Mouse (Mus musculus): ENCODE measurements at regions not wholly inside any gene's neighbourhood (a gene's known extent, or its start where the extent isn't known, plus 50 kb on each side); places are given as distances from the start of the nearest gene placed in this dataset.
"Not testable (repeated sequence)": the region's sequence is repeated elsewhere in the genome, so short reads cannot be mapped to it uniquely, and the experiment has no call there.

DNA sequence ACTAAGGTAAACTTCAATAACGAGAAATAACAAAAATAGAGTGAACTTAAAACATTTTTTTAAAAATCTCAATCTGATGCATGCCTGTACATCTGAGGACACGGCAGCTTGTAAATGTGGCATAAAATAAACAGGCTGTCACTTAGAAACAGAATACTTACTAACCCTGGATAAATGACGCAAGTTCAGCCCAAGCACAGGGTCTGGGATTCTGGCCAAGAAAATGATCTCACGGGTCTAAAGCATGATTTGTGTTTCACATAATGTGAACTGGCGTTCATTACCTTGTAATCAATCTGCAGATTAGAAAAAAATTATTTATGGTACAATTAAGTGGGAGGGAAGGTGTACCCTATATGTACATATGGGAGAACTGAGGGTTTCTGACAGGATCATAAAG lies 512.1 kb upstream of the Vrk2 start:
- WGBS = 56% methylated on average over 5 of the region's 5 CpGs
- Histone ChIP-seq H3K27ac (no peak overlapping the region), H3K9ac (no peak overlapping the region), H3K4me2 (no peak overlapping the region), H3K4me3 (no peak overlapping the region), H3K9me3 (replicated peaks) (no peaks in the 10 kb centered on the region), H3K27me3 (no peaks in the 10 kb centered on the region), H3K36me3 (ENCODE audit: poor library complexity, severe bottlenecking) (no peaks in the 10 kb centered on the region), H3K4me1 (no peaks in the 10 kb centered on the region)
- no peak for ATAC-seq

DNA sequence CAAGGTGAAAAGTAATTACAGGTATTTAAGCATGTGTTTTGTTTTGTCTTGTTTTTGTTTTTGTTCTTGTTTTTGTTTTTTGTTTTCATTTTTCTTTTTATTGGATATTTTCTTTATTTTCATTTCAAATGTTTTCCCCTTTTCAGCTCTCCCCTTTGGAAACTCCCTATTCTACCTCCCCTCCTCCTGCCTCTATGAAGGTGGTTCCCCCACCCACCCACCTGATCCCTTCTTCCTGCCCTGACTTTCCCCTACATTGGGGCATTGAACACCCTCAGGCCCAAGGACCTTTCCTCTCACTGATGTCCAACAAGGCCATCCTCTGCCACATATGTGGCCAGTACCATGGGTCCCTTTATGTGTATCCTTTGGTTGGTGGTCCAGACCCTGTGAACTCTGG lies 509.1 kb upstream of the Vrk2 start:
- Histone ChIP-seq H3K9ac (no peak overlapping the region), H3K4me2 (no peak overlapping the region), H3K36me3 (ENCODE audit: poor library complexity, severe bottlenecking) (no peaks in the 10 kb centered on the region), H3K27ac (no peak overlapping the region), H3K4me1 (no peaks in the 10 kb centered on the region), H3K4me3 (no peak overlapping the region), H3K9me3 (replicated peaks) (no peaks in the 10 kb centered on the region), H3K27me3 (no peaks in the 10 kb centered on the region)
- no peak for ATAC-seq

DNA sequence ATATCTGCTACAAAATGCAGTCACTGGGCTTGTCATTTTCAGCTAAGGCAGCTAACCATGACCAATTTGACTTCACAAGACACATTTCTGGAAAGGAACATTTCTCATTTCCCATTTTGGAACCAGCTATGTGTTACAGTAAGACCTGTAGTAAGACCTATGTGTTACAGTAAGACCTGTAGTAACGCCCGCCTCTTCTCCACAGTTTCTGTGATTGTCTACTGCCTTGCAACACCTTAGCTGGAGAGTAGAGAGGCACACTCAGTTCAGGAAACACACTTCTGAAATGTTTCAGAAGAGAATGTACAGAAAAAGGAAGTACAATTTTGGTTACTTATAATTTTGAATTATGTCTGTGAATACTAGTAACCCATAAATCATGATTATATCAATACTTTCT lies 508.2 kb upstream of the Vrk2 start:
- WGBS = 97% methylated on average over 2 of the region's 2 CpGs
- Histone ChIP-seq H3K4me2 (no peak overlapping the region), H3K27ac (no peak overlapping the region), H3K4me1 (no peaks in the 10 kb centered on the region), H3K9me3 (replicated peaks) (no peaks in the 10 kb centered on the region), H3K4me3 (no peak overlapping the region), H3K27me3 (no peaks in the 10 kb centered on the region), H3K36me3 (ENCODE audit: poor library complexity, severe bottlenecking) (no peaks in the 10 kb centered on the region), H3K9ac (no peak overlapping the region)
- no peak for ATAC-seq

DNA sequence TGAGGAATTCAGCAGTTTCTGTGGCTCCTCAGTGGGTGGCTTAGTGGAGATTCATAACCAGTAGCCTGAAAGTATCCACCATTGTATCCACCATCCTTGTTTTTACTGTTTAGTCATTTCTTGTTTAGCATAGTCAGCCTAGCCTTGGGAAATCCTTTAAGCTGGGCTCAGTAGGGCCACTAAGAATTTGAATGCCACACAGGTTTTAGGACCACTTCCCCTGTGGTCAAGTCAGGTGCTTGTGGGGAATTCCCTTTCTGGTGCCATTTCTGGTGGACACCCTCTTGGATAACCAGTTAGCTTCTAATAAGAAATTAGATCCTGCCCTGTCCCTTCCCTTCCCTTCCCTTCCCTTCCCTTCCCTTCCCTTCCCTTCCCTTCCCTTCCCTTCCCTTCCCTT lies 502.8 kb upstream of the Vrk2 start:
- Histone ChIP-seq H3K4me3 (no peak overlapping the region), H3K27me3 (no peaks in the 10 kb centered on the region), H3K4me1 (no peaks in the 10 kb centered on the region), H3K9ac (no peak overlapping the region), H3K4me2 (no peak overlapping the region), H3K9me3 (replicated peaks) (no peaks in the 10 kb centered on the region), H3K27ac (no peak overlapping the region), H3K36me3 (ENCODE audit: poor library complexity, severe bottlenecking) (no peaks in the 10 kb centered on the region)
- no peak for ATAC-seq

DNA sequence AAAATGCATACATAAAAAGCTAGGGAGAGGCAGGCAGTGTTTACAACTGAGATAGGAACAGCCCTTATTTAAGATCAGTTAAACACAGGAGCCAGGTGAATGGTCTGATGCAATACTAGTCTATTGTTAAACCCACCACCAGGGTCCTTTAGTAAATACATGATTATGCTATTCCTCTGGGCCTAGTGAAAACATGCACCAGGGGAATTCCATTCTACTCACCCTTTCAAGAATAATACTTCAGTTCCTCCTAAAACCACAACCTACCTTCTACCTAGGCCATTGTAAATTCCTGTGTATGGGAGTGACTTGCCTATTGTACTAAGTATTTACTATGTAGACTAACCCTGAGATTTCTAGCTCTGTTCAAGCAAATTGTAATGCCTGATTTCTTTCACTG lies 501.7 kb upstream of the Vrk2 start:
- H3K27ac ChIP-seq; H3K4me1 ChIP-seq; H3K9me3 ChIP-seq (replicated peaks); H3K27me3 ChIP-seq; H3K36me3 ChIP-seq (ENCODE audit: poor library complexity, severe bottlenecking); H3K4me2 ChIP-seq; H3K9ac ChIP-seq; ATAC-seq; H3K4me3 ChIP-seq: not testable (repeated sequence)

DNA sequence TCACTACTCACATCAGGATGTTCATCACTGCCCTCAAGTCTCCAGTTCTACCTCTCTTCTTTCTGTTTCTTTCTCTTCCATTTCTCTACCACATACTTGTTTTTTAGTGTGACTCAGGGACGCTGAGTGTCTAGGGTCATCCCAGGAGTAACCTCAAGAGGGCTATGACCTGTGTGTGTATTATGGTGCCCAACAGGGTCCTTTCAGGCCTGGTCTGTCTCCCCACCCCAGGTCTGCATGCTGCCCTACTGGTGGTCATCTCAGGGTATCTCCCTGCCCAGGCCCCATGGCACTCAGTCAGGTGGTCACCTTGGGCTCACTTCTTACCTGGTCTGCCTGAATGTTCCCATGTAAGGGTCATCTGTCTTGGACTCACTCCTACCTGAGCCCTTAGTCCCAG lies 492.7 kb upstream of the Vrk2 start:
- Histone ChIP-seq H3K9me3 (replicated peaks) (no peaks in the 10 kb centered on the region), H3K9ac (no peak overlapping the region), H3K27me3 (no peaks in the 10 kb centered on the region), H3K4me3 (no peak overlapping the region), H3K4me1 (no peaks in the 10 kb centered on the region), H3K36me3 (ENCODE audit: poor library complexity, severe bottlenecking) (no peaks in the 10 kb centered on the region), H3K27ac (no peak overlapping the region), H3K4me2 (no peak overlapping the region)
- ATAC-seq = no peak
- WGBS = 82% methylated on average over 1 of the region's 1 CpGs

DNA sequence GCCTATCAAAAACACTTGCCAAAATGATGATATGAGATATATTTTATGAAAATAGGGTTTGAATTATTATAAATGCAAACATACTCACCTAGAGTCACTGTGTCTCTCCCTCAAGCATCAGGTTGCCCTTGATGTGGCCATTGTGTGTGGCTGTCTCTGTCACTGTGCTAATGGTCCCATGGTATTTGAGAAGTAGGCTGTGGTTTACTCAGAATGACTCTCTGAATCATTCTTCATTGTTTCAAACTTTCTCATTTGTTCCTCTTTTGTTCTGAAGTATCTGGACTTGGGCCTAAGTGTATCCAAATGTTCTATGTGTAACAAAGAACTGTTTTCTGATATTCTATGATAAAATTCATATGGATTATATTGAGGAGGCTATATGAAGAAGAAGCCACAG lies 487.4 kb upstream of the Vrk2 start:
- Histone ChIP-seq H3K27ac (no peak overlapping the region), H3K9me3 (replicated peaks) (no peaks in the 10 kb centered on the region), H3K27me3 (no peaks in the 10 kb centered on the region), H3K4me1 (no peaks in the 10 kb centered on the region), H3K36me3 (ENCODE audit: poor library complexity, severe bottlenecking) (no peaks in the 10 kb centered on the region), H3K4me3 (no peak overlapping the region), H3K4me2 (no peak overlapping the region), H3K9ac (no peak overlapping the region)
- ATAC-seq = no peak

DNA sequence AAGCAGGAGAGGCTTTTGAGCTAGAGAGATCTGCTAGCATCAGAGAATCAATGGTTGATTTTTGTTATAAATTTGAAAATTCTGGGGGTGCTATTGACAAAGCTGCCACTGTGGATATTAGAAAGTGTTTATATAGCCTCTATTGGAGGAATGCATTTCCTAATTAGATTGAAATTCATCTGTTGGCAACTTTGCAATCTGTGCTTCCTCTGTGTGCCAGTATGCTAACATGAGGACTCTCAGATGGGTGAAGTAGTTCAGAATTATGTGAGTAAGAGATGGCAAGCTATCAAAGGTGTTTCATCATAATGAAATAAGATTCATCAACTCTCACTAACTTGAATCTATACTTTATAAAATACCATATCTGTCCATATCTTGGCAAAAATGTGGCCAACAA lies 476.6 kb upstream of the Vrk2 start:
- Histone ChIP-seq H3K4me3 (no peak overlapping the region), H3K27ac (no peak overlapping the region), H3K9ac (no peak overlapping the region), H3K36me3 (ENCODE audit: poor library complexity, severe bottlenecking) (no peaks in the 10 kb centered on the region), H3K27me3 (no peaks in the 10 kb centered on the region), H3K4me1 (no peaks in the 10 kb centered on the region), H3K9me3 (replicated peaks) (no peaks in the 10 kb centered on the region), H3K4me2 (no peak overlapping the region)
- no peak for ATAC-seq

DNA sequence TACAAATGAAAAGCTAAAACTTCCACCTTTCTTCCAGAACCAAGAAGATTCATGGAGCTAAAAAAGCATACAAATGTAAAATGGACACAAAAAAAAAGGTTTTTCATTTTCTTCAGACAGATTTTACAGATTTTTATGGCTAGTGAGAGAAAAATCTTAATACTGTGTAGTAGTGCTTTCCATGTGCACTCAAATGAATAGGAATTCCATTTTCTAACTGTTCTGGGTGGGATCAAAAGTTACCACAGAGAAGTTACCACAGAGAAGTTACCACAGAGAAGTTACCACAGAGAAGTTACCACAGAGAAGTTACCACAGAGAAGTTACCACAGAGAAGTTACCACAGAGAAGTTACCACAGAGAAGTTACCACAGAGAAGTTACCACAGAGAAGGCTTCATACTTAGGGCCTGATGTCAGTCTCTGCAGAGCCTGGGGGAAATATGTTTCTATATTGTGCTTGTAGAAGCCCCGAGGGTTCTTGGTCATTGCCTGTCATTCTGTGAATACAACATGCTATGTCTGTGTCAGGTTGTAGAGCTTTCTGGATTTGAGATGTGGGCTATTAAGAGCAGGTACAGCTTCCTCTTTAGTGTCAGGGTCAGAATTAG lies 433.5 kb upstream of the Vrk2 start:
- H3K27me3 ChIP-seq = no peaks in the 10 kb centered on the region
- 92% methylated on average over 1 of the region's 1 CpGs for WGBS
- no peak overlapping the region for H3K4me2 ChIP-seq
- H3K27ac ChIP-seq = no peak overlapping the region
- no peak overlapping the region for H3K4me3 ChIP-seq
- no peak overlapping the region for H3K9ac ChIP-seq
- no peak for ATAC-seq
- no peaks in the 10 kb centered on the region for H3K9me3 ChIP-seq (replicated peaks)
- H3K36me3 ChIP-seq (ENCODE audit: poor library complexity, severe bottlenecking) = no peaks in the 10 kb centered on the region
- no peaks in the 10 kb centered on the region for H3K4me1 ChIP-seq

DNA sequence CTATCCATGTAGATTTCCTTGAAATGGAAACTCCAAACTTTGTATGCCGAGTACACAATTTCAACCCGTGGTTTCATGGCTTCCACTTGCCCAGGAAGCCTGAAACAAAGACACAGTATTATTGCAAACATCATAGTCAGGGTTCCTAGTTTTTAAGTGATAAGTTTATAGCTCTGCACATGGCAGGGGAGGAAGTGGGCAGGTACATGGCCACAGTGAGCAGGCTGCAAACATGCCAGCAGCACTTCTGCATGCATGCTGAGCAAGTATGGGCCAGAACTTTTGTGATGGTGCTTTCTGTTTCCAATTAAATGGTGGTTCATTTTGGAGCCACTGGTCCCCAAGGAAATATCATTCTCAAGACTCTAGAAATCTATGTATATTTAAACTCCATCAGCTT lies 431.7 kb upstream of the Vrk2 start:
- no peaks in the 10 kb centered on the region for H3K27me3 ChIP-seq
- WGBS = 92% methylated on average over 2 of the region's 2 CpGs
- H3K4me3 ChIP-seq = no peak overlapping the region
- H3K4me1 ChIP-seq = no peaks in the 10 kb centered on the region
- no peak overlapping the region for H3K9ac ChIP-seq
- H3K27ac ChIP-seq = no peak overlapping the region
- no peaks in the 10 kb centered on the region for H3K9me3 ChIP-seq (replicated peaks)
- no peaks in the 10 kb centered on the region for H3K36me3 ChIP-seq (ENCODE audit: poor library complexity, severe bottlenecking)
- ATAC-seq = no peak
- H3K4me2 ChIP-seq = no peak overlapping the region

DNA sequence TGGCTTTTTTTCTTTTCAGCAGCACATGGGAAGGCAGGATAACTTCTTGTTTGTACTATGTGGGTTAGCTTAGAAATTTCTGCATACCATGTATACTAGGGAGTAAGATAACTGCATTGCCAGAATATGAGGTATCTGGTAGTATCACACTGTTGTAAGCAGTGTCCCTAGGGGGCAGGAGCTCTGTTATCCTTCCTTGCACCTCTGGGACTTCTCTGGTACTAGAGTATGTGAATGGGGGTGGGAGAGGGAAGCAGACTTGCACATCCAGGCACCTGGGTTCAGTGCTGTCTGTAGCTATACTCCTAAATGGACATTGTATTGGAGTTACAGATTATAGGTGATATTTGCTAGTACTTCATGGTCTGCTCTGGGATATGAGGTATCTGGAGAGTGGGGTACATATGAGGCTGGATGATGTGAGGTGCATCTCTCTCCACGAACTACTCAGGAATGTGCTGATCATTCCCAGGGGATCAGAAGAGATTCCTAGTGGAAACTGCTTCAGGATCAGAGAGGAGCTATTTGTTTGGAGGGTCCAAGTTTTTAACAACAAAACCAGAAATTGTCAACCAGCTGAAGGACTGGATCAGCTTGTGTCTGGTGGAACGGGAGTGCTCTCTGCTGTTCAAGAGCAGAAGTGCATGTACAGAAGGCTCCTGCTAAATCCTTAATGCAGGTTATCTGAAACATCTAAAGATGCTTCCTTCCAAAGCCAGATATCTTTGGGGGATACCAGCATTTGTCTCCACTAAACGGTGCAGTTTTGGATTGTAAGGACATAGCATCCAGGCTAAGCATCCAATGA lies 402.7 kb upstream of the Vrk2 start:
- no peaks in the 10 kb centered on the region for H3K36me3 ChIP-seq (ENCODE audit: poor library complexity, severe bottlenecking)
- peak; percentile 66 for ATAC-seq
- no peak overlapping the region for H3K4me2 ChIP-seq
- no peak overlapping the region for H3K27ac ChIP-seq
- H3K9me3 ChIP-seq (replicated peaks) = no peaks in the 10 kb centered on the region
- no peaks in the 10 kb centered on the region for H3K4me1 ChIP-seq
- no peaks in the 10 kb centered on the region for H3K27me3 ChIP-seq
- no peak overlapping the region; the same call in 1 of the 2 replicates for H3K9ac ChIP-seq
- H3K4me3 ChIP-seq = no peak overlapping the region
- WGBS = 24% methylated on average over 3 of the region's 3 CpGs

DNA sequence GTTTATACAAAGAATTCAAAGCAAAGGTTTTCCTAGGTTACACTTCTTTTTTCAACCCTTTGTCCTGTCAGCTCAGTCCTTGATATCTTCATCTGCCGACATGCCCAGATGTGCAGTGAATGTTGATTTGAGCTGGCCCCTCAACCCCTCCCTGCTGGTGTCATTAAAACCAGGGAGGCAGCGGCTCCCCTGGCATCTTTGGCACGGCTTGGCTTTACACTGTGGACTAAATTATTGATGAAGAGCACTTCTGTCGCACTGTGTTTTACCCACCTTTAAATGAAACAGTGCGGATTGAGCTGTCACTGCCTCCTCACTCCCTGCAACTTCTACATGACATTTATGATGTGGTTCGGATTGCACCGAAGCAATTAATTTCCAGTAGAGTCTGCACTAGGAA lies 387.4 kb upstream of the Vrk2 start:
- Histone ChIP-seq H3K4me2 (no peak overlapping the region), H3K4me3 (no peak overlapping the region), H3K4me1 (0 out of 2 replicates have a peak, but pooled peaks cover 8% of the 10 kb centered on the region), H3K27me3 (no peaks in the 10 kb centered on the region), H3K36me3 (ENCODE audit: poor library complexity, severe bottlenecking) (no peaks in the 10 kb centered on the region), H3K9me3 (replicated peaks) (no peaks in the 10 kb centered on the region), H3K27ac (no peak overlapping the region), H3K9ac (no peak overlapping the region)
- 56% methylated on average over 7 of the region's 7 CpGs for WGBS
- ATAC-seq = peak; percentile 36; the same call in 1 of the 2 replicates

DNA sequence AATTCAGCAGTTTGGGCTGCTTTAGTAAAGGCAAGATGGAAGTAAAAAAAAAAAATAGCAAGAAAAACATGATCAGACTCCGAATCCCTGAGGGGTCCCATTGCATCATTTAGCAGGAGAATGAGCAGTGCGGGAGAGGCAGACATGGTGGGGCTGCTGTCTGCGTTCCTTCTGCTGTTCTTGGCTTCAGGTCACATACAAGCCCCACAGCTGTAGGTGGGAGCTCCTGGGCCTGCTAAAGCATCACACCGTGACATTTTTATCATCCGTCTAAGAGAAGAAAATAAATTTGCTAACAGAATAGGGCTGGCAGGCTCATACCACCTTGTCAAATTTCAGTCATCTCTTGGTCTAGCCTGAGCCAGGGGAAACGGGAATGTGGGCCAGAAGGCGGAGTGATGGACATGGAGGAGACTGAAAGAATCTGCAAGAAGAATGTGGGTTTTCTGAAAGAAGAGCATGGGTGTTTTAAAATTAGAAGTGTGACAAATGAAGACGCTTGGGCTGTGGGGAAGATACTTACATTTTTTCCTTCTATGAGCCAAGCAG lies 378.8 kb upstream of the Vrk2 start:
- H3K27ac ChIP-seq = no peak overlapping the region

More for the DNA sequence above, 378.8 kb upstream of the Vrk2 start:
- Histone ChIP-seq H3K4me1 (no peaks in the 10 kb centered on the region), H3K4me3 (no peak overlapping the region), H3K9me3 (replicated peaks) (no peaks in the 10 kb centered on the region), H3K4me2 (no peak overlapping the region), H3K36me3 (ENCODE audit: poor library complexity, severe bottlenecking) (no peaks in the 10 kb centered on the region), H3K9ac (no peak overlapping the region), H3K27me3 (no peaks in the 10 kb centered on the region)
- WGBS = 83% methylated on average over 8 of the region's 8 CpGs
- no peak for ATAC-seq

Measured in forebrain, embryonic 13.5 days (tissue).